Mouse (Mus musculus) stomach, postnatal 0 days (tissue): ENCODE data around the gene Dcun1d4.

Experiments used
- CTCF ChIP-seq: IDR thresholded peaks from 2 replicates; pipeline ENCODE4 v1.5.1; 2016; ENCODE audit warnings: antibody characterized with exemption, low read depth, mild to moderate bottlenecking, moderate library complexity
- EP300 ChIP-seq: optimal IDR thresholded peaks from 2 replicates; pipeline ENCODE3; 2016; ENCODE audit warnings: antibody characterized with exemption

GRCm38 (mm10) chr5:73602865-73603264, 122.1 kb downstream of the Dcun1d4 start:
- peak; percentile 59 for TF ChIP-seq CTCF
- TF ChIP-seq EP300, result no peak
